Mouse (Mus musculus) lung, postnatal 4 days (tissue): ENCODE measurements around the gene Atp23.
"Not testable (repeated sequence)": the region's sequence is repeated elsewhere in the genome, so short reads cannot be mapped to it uniquely, and the experiment has no call there.

ENCODE experiments used
- DNase-seq, 2 experiments: peaks; one replicate each; pipeline ENCODE4 v3.0.0; 2021

Atp23 gene

DNA sequence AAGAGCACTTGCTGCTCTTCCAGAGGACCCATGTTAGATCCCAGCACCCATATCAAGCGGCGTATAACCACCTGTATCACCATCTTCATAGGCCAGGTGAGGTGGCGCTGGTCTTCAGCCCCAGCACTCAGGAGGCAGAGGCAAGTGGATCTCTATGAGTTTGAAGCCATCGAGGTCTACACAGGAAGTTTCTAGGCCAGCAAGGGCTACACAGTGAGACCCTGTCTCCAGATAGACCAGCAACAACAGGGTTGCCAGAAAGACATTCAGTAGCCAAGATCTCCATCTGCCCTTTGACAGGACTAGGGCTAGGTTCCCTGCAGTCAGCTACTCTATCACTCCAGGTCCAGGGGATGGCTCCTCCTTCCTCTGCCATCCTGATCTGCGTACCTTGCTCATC is 5.7 kb upstream of the Atp23 start:
- no peak for DNase-seq

GRCm38 (mm10) chr10:126905650-126906075 is 4.5 kb upstream of the Atp23 start:
- peak; percentile 94 to 95 for DNase-seq

- no peak for DNase-seq
Measured at GRCm38 (mm10) chr10:126905086-126905485, 3.9 kb upstream of the Atp23 start.

DNA sequence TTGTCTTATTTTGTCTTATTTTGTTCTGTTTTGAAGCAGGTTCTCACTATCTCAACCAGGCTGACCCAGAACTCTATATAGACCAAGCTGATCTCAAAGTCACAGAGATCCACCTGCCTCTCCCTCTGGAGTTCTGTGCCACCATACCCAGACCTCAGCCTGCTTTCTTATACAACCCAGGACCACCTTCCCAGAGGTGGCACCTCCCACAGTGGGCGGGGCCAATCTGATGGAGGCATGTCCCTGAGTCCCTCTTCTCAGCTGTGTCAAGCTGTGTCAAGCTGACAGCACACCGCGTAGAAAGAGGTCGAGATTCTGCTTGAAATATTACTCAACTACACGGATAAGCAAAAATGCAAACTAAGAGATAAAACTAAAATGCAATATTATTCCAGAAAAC is 3.1 kb upstream of the Atp23 start:
- no peak for DNase-seq

DNA sequence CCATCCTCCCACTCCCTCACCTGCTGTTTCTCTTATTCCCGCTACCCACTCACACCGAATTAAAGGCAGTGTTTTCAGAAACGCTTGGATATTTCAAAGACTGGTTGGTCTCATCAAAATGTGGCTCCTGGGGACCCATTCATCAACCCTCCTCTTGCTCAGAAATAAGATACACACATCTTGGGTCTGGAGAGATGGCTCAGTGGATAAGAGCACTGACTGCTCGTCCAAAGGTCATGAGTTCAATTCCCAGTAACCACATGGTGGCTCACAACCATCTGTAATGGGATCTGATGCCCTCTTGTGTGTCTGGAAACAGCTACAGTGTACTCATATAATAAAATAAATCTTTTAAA is 311 bp upstream of the Atp23 start:
- no peak for DNase-seq

GRCm38 (mm10) chr10:126895891-126896290 is 5.3 kb downstream of the Atp23 start:
- DNase-seq = no peak

DNA sequence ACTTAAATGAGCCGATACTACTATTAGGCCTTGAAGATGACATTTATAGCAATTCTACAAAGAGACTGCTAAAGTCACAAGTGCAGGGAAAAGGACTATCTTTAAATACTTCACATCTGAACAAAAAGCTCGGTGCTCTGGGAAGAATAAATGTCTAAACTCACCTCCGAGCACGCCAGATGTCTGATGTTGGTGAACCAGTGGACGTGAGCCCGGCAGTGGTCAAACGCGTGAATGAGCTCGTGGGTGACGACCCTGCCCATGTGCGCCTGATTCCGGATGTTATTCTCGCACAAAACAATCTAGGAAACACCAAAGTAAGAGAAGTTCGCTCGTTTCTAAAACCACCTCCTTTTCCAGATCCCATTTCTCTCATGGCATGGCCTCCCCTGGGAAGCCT is 7.1 kb downstream of the Atp23 start:
- no peak for DNase-seq

DNA sequence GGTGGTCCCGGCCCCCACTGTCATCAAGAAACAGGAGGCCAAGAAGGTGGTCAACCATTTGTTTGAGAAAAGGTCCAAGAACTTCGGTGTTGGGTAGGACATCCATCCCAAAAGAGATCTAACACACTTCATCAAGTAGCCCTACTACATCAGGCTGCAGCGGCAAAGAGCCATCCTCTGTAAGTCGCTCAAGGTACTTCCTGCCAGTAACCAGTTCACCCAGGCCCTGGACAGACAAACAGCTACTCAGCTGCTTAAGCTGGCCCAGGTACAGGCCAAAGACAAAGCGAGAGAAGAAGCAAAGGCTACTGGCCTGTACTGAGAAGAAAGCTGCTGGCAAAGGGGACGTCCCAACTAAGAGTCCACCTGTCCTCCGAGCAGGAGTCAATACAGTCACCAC is 8.0 kb downstream of the Atp23 start:
- no peak for DNase-seq

GRCm38 (mm10) chr10:126873755-126874154 is 27.4 kb downstream of the Atp23 start:
- DNase-seq = no peak

- no peak for DNase-seq
Measured at GRCm38 (mm10) chr10:126872256-126872655, 28.9 kb downstream of the Atp23 start.

GRCm38 (mm10) chr10:126869372-126870318 is 31.5 kb downstream of the Atp23 start:
- peak; percentile 69 to 78 for DNase-seq

DNA sequence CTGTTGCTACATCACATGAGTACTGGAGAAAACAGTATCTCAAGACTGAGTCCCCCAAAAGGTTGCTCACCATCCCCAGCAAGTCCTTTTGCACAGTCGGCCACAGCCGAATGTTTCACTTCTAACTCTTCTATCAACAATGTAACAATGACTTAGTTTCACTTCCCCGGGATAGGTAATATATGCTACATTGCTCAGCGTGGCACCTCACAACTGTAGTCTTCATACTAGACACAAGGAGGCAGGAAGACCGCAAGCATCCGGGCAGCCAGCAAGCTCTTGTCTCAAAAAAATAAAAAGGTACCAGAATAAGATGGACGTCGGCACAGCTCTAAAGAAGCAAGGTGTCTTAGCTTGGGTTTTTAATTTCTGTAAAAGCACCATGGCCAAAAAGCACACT is 35.9 kb downstream of the Atp23 start:
- DNase-seq = no peak

DNA sequence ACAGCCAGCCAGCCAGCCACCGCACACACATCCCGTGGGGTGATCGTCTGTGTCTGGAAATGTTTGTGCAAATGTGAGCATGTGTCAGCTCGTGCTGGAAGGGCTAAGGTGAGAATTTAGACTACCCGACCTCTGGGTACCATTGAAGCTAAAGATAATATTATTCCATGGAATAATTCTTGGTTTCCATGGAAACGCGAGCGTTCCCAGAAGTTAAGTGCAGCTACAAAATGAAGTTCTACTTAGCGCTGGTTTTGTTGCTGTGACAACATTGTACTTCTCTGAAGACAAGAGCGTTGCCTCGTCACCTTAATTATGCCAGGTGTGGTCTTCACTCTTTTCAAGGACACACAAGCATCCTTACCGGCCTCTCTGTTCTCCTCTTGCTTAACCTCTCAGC is 39.0 kb downstream of the Atp23 start:
- no peak for DNase-seq

DNA sequence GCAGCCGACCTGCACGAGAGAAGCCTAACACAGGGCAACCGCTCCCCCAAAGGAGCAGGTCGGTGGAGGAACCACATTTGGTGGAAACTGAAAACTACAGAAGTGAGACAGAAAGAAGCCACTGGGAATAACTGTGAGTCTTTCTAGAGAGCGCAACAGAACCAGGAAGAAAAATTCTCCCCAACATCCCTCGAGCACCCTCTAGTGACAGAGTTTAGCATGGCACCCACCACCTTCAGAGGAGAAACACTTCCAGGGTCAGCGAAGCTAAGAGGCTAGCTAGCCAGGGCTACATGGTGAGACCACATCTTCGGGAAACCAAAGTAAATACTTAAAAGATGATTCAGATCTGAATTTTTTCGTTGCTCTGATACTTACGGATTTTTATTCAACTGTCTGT is 47.9 kb downstream of the Atp23 start:
- no peak for DNase-seq

DNA sequence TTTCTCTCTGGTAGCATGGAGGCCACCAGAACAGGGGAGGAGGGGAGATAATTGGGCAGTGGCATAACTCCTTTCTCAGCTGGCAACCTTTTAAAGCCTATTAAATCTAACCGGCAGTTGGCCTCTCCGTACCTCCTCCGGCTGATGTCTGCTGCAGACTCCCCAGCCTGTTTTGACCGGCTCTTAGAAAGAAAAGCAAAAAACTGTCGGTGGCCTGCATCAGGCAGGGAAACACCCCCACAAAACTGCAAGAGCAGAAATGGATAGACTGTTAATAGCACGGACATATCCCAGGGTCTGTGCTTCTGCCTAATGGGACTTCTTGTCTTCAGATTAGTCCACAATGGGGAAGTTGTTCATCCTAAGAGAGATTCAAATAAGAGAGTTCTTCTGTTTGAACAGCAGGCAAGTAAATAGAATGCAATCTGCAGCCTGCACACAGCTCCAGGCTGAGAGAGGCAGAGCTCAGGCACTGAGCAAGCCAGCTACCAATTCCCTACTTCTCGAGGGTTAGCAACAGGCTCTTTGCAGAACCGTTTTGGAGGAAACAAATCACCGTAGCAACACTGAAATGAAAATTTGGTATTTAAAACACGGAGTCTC is 55.7 kb downstream of the Atp23 start:
- DNase-seq = no peak

DNA sequence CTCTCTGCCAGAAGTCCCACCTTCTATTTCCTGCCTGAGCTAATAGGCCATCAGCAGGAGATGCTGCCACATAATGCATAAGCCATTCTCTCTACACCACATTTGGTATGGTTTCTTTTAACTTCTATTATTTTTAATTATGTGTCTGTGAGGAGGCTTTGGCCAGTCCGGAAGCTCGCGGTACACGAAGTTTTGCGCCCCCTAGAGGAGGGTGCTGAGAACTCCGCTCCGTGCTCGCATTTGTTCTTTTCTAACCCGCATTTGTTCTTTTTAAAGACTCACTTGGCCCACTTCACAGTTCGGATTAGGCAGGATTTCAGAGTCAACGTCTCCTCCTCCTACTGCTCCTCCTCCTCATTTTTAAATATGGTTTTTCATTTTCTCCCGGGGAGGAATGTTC is 56.5 kb downstream of the Atp23 start:
- DNase-seq = peak in 1 of 2 experiments; percentile 23

DNA sequence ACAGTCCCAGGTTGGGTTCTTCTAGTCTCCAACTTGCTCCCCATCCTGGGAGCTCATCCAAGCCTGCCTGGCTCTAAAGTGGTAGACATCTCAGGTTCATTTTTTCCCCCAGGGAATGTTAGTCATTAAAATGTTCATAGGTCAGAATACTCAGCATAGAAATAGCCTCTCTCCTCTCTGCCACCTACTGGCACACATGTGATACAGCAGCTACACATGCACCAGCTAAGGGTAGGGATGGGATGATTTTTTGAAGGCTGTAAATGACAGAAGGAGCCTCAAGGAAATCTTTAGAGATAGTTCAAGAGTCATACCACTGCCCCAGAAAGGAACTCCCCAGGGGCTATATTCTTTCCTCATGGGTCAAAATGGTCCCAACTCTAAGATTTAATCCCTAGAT is 60.9 kb downstream of the Atp23 start:
- DNase-seq = no peak

GRCm38 (mm10) chr10:126833006-126833405 is 68.1 kb downstream of the Atp23 start:
- peak in 1 of 2 experiments; percentile 22 for DNase-seq

DNA sequence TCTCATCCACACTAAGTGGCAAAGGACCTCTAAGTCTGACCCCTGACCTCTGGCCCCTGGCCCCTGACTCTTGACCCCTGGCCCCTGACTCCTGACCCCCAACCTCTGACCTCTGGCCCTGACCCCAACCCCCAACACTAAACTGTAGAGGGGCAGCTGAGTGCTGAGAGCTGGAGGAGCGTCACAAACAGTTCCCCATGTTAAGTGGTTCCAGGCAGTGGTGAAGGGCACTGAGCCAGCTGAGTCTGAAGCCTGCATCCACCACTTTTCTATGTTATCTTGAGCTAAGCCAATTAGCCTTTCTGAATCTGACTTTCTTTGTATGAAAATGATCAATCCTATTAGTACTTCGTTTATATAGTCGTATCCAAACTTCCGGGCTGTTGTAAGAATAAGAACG is 69.8 kb downstream of the Atp23 start:
- DNase-seq = no peak

- DNase-seq = no peak
Measured at GRCm38 (mm10) chr10:126828618-126829017, 72.5 kb downstream of the Atp23 start.

DNA sequence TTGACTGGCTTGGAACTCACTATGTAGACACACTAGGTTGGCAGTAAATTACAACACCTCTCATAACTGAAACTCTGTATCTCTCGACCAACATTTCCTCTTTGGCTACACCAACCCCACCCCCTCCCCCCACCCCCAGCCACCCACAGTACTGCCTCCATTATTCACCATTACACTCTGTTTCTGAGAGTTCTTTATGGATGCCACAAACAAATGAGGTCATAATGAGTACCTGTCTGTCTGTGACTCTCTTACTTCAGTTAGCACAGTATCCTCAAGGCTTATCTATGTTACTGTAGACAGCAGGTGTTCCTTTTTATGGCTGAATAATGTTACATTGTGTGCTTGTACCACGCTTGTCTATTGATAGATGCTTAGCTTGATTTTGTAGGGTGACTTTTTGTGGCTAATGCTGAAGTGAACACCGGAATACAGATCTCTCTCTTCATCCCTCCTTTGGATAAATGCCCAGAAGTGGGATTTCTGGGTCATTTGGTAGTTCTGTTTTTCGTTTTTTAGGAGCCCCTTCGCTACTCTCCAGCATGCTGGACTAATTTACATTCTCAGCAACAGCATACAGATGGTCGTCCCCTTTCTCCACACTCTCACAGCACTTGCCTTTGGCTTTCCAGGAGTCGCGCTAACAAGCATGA is 73.1 kb downstream of the Atp23 start:
- no peak for DNase-seq

DNA sequence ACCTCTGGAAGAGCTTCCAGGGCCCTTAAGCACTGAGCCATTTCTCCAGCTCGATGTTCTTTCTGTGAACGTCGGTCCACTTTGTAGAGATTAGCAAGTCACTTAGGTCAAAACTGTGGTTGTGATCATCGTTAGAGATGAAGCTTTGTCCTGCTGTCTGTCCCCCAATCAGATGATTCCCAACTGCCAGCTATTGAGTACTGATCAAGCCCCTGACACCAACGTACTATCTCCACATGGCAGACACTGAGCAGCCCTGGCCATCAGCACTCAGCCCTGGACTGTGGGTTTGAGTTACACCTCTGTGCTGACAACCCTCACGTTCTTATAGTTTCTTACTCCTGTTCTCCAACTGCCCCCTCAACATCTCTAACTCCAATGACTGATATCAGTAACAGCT is 74.2 kb downstream of the Atp23 start:
- DNase-seq = no peak

DNA sequence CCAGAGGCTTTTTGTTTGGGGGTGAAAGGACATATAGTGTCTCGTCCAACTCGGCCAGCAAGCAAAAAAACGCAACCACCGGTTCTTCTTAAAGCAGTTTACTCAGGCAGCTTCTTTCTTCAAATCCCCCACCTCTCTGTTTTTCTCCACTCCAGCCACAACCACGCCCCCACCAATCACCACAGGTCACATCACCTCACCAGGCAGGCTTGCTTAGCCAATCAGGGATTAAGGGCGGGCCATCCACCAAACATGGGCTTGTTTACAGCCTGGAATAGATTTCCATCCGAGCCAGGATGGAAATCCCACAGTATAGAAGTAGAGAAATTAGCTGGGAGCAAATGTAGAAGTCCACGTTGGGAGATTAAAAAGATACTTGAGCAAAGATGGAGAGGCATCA is 74.9 kb downstream of the Atp23 start:
- DNase-seq = not testable (repeated sequence)

DNA sequence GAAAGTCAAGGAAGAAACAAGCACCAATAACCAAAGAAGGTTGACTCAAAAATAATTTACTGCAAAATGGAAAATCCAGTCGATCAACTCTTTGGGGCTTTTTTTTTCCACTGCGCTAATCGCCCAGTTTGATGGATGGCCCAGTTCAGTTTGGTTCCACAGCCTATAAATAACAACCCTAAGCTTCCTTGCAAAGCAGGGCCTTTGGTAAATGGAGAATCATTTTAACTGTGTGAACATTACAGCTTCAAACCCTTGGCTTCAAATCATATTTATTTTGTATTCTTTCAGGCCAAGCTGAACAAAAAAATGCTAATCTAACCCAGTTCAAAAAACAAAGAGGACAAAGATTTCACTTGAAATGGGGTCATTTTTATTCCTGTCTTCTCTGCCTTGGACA is 78.7 kb downstream of the Atp23 start:
- DNase-seq = no peak
